Mouse (Mus musculus) frontal cortex, adult 2 months (tissue): ENCODE results near the gene Kansl2. TPM values are rescaled to one million over a fixed set of nuclear protein-coding genes. Genes with fewer than 3 reads are reported as not detected.

Experiments
- DNase-seq, 2 experiments: peaks; one replicate each; pipeline ENCODE4 v3.0.0; 2022; ENCODE audit warnings: low spot score in 1 of 2; ENCODE audit errors: extremely low spot score in 1 of 2
- polyA plus RNA-seq: library from polyadenylated mRNA; depleted of rRNA; stranded (reverse); fragments of >200 nt; gene quantifications from 2 replicates; pipeline ENCODE4 v1.2.3, GENCODE M21; 2012; rRNA removed

The Kansl2 gene
- polyA plus RNA-seq, result 54.4 and 56.4 TPM in 2 replicates

DNA sequence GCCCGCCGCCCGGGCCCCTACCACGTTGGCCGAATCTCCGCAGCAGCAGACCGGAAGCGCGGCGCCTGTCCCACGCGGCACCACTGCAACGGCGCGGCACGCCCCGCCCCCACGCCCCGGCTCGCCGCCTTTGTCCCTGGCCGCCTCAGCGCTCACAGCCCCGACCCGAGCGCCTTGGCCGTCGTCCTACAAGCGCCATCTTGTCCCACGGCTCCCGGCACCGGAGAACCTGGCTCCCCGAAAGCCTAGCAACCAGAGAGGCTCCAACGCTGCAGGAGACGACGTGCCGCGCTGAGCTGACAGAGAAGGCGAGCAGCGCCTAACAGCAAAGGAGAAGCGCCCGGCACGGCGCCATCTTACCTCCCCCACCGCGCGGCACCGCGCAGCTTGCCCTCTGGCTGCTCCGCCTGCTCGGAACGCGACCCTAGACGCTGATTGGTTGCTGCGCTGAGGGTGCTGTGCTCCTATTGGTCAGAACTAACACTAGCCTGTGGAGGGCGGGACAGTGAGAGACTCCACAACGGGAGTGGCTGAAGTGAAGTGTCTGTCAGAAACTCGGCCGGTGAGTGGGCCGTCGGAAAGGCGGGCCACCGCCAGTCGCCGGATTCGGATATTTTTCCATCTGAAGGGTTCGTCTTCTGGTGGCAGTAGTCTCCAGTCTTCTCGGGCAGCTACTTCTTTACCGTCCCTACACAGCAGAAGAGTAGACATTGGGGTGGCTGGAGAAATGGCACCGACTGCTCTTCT is at the start of gene Kansl2:
Kansl2 (minus strand) TSS at position 384 of the 747 bp plus-strand sequence.
- DNase-seq, result peak; percentile 98 to 99

DNA sequence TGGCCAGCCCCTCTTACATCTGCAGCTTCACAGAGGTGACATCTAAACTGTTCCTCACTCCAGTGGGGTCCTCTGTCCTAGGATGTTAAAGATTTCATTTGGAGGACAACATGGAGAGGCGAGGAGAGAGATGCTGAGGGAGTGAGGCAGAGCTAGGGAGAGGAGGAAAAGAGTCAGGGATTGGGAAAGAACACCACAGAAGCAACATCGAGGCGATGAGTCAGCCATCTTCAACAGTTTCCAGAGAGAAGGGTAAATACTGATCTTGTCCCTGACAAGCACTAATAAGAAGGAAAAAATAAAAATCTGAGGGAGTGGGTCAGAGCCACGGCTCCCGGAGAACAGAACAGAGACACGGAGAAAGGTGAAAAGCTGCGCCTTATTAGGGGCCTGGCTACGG is 48.9 kb upstream of the Kansl2 start:
- DNase-seq, result no peak

DNA sequence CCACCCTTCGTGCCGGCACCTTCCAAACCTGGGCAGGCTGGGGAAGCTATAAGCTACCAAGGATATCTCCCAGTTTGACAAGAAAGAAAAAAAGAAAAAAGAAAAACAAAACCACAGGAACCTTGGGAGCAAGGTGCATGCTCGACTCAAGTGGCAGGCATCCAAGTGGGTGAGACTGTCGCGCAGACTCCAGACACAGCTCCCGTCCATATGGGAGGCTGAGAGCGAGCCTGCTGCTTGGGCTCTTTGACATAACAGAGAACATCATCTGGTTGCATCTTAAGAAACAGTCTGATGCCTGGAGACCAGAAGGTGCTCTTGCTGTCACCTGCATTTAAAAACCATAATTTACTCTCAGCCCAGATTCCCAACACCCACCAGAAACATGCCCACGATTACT is 48.3 kb upstream of the Kansl2 start:
- peak in 1 of 2 experiments; percentile 27 for DNase-seq

DNA sequence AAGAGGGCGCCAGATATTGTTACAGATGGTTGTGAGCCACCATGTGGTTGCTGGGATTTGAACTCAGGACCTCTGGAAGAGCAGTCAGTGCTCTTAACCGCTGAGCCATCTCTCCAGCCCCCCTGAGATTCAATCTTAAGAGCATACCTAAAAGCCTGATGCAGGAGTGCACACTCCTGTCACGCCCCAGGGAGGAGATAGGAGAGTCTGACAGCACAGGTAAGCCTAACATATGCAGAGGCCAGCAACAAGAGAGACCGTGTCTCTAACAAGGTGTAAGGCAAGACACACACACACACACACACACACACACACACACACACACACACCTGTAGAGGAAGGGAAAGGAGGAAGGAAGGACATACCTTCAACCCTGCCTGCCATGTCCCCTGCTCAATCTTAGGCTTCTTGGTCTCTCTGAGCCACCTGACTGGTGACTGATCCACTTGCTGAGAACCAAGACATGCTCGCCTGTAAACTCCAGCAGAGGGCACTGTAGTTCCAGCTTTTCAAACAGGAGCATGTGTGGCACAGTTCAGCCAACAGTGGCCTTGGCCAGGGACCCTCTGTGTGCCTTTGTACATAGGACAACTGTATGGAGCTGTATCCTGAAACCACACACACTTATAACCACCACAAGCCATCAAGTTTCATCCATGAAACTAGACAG is 45.9 kb upstream of the Kansl2 start:
- peak; percentile 69 to 91 for DNase-seq

DNA sequence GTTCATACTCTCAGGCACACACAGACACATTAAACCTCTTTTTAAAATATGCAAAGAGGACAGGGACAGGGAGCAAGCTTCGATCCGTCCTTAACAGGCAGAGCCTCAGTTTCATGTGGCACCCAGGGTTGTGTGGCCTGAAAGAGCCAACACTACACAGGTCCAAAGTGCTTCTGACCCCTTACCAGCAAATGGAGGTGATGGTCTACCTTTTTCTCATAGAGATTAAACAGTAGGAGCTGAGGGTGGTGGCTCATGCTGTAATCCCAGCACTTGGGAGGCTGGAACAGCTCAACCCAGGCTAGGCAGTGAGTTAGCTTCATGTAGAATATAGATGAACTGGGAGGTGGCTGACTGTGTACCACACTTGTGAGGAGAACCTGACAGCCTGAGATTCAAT is 45.2 kb upstream of the Kansl2 start:
- DNase-seq, result no peak

DNA sequence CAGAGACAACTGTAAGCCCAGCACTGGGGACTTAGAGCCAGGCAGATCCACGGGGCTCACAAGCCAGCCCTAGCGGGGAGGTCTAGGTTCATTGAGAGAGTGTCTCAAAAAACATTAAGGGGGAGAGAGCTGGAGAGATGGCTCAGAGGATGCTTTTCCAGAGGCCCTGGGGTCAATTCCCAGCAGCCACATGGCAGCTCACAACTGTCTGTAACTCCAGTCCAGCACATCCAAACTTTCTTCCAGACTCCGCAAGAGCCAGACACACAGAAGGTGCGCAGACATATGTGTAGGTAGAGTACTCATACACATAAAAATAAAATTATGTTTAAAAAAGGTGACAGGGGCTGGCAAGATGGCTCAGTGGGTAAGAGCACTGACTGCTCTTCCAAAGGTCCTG is 39.2 kb upstream of the Kansl2 start:
- no peak for DNase-seq

DNA sequence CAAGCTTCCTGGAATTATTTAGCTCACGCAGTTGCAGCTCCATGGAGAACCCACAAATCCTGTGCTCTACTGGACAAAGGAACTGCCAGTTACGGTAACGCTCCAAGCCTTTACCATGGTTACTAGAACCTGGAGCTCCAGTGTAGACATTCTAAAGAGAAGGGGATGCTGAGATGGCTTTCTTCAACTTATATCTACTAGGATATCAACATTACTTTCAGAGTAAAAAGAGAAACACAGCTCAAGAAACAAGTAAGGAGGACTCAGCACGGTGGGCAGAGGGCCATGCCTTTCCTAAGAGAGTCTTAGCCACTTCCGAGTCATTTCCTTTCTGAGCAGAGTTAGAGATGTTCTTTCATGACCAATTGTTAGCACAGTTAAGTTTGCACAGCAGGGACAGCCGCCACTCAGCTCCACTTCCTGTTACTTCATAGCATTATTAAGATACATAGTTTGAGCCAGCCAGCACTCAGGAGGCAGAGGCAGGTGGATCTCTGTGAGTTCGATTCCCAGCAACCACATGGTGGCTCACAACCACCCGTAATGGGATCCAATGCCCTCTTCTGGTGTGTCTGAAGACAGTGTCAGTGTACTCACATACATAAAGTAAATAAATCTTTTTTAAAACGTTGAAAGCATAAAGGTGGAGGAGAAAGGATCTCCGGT is 36.9 kb upstream of the Kansl2 start, which contains the start of the genes Ccnt1 and 4930415O20Rik:
Ccnt1 (minus strand) TSS at position 51 of the 666 bp plus-strand sequence.
4930415O20Rik (plus strand) TSS at position 132 of the 666 bp plus-strand sequence.
- no peak for DNase-seq

DNA sequence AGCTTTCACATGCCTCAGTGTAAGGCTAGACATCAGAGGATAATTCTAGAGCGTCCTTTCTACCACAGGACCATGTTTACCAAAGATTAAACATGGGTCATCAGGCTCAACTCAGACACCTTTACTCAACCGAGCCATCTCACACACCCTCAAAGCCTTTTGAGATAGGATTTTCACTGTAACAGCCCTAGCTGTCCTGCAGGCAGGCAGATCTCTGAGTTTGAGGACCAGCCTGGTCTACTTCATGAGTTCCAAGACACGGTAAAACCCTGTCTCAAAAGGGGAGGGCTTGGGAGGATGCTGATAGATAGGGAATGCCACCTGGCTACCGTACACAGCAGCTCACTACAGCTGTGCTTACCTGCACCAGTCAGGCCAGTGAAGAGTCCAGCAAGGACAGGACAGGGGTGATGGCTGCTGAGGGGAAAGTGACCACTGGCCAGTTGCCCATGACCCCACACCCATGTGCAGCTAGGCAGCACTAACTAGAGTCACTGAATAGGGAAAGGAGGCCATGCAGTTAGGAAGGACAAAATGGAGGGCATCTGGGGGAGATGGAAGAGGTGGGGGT is 35.8 kb upstream of the Kansl2 start:
- no peak for DNase-seq

DNA sequence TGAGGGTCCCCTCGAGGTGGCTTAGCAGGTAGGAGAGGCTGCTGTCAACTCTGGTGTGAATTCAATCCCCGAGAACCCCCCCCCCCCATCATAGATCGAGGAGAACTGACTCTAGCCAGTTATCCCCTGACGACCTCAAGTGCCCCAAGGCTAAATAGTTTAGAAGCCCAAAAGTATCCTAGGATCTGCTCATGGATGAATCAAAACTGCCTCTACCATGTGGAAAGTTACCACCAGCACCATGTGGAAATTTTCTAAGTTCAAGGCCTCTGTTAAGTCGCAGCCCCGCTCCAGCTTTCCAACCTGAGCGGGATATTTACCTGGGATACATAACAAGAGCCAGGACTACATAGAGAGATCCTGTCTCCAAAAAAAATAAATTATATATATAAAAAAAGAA is 35.2 kb upstream of the Kansl2 start:
- no peak for DNase-seq

DNA sequence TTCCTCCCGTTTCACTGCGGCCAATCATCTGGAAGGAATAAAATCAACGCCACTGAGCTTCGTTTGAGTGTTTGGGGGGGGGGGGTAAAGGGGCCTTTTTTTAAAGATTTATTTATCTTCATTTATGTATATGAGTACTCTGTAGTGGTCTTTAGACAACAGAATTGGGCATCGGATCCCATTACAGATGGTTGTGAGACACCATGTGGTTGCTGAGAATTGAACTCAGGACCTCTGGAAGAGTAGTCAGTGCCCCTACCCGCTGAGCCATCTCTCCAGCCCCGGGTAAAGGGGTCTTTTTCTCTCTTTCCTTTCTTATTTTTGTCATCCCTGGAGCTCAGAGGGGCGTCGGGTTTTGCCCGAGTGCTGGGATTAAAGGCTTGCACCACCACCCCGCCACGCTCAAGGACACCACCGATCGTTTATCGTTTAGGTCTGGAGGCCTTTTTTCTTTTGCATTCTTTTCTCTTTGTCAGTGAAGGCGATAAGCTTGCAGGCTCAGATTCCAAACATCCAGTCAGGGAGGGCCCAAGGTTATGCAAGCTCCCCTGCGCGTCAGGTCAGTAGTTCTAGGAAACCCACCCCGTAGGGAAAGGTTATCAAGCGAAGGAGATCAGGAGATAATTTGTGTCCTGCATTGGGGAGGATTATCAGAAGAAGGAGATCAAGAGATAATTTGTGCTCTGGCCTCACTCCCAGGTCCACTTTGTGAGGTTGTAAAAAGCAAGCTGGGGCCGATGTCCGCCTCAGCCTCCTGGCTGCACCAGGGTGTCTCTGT is 34.4 kb upstream of the Kansl2 start:
- DNase-seq, result peak in 1 of 2 experiments; percentile 16

DNA sequence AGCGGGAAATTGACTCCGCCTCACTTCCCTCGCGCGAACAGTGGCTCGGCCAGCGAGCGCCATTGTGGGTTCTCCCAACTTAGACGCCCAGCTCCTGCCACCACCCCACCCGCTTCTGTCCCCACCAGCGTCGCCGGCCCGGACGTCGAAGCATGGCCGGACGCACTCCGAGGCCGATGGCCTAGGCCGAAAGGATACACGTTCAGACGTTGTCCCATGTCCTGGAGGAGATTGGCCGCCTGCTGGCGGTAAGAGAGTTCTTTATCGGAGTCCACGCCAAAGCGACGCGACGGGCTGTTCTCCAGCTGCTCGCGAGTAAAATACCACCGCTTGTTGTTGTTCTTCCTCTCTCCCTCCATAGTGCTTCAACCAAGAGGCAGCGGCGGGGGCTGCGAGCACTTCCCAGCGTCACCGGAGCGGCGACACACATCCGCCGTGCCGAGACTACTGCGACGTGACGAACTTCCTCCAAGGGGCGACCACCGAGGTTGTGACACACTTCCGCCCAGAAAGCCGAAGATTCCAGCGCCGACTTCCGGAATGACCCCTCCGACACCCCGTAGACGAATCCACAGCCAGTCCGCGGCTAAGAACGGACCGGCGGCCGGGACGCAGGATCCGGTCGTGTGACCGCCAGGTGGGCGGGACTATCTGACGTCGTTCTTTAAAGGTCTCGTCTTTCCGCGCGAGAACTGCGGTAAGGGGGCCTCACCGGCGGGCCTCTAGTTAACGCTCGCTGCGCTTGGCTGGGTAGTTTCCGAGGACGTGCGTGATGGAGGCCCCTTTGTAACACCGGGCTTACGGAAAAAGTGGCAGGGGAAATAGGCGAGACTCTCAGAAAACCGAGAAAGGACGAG is 33.4 kb upstream of the Kansl2 start:
- peak; percentile 99 to 100 for DNase-seq

DNA sequence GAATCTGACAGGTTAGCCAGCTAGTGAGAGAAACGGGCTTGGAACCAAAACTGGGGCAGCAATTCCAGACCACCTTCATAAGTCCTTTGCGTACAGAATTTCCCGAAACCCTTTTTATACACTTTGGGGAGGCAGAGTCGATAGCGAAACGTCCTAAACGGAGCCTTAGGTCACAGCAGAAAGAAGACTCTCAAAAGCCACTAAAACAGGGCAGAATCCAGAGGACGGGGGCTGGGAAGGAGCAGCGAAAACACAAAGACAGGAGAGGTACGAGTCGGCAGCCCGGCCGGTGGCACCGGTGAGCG is 32.9 kb upstream of the Kansl2 start:
- no peak for DNase-seq

DNA sequence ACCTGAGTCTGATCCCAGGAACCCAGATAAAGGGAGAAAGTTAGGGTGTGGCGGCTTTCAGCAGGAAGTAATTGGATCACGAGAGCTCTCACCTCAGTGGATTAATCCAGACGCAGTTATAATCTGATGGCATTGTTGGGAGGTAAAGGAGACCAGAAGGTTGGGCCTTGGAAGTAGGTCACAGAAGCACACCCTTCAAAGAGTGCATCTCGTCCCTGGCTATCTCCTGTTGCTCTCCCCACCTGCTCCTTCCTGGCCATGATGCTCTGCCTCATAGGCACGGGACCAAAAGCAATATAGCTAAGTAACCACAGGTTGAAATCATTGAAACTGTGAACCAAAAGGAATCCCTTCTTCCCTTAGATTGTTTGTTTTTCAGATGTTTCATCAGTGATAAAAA is 23.1 kb upstream of the Kansl2 start:
- no peak for DNase-seq

DNA sequence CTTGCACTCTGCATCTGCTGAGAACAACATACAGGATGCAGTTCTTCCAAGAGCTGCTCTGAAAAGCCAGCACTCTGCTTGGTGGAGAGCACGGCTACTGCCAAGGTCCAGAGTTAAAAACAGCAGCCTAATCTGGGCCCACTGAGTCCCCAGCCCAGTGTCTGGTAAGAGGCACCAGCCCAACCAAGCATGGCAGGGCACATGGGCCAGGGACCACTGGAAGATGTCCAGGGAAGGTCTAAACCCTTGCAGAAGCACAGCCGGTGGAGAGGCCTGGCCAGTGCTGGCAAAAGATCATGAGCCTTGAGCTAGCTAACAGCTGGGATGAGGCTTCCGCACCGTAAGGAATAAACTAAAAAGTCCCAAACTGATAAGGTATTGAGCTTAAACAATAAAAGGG is 21.8 kb upstream of the Kansl2 start:
- no peak for DNase-seq

DNA sequence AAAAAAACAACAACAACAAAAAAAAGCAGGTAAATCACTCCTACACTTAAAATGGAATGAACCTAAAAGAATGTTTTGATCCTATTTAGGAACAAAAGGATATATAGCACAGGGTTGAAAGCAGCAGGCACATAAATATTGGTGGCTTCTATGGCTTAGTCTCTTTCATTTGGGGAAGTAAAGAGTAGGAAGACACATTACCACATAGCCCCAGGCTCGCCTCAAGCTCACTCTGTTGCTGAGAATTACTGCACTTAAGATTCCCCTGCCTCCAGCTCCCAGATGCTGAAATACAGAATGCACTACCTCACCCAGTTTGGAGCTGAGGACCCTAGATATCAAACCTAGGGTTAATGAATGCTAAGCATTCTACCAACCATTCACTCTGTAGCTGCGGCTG is 18.7 kb upstream of the Kansl2 start:
- no peak for DNase-seq

DNA sequence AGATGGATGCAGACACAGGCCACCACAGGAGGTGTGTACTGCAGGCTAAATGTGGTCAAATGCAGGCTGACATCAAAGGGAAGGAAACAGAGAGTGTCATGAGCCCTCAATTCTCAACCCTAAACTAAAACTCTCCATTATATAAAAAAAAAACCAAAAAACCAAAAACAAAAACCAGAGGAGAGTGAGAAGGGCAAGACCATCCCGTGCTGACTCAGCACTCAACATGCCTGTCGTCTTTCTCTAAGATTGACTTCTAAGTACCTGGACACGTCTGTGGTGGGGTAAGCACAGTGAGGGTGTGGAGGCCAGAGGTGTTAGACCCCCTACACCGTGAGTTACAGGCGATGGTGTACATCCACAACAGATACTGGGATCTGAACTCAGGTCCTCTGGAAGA is 12.8 kb upstream of the Kansl2 start:
- no peak for DNase-seq

DNA sequence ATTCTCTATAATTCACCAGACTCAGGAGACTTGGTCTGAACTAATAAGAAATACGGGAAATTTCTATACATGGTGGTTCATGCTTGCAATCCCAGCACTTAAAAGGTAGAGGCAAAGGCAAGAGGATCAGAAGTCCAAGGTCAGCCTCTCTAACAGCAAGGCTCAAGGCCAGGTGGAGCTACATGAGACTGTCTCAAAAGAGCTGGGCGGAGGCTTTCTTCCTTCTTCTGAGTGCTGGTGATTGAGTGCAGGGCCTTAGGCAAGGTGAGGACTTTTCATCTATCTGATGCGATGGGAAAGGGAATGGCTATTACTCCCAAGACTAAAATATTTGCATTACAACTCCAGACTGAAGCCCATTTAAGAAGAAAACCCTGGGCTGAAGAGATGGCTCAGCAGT is 11.1 kb upstream of the Kansl2 start:
- DNase-seq, result no peak

DNA sequence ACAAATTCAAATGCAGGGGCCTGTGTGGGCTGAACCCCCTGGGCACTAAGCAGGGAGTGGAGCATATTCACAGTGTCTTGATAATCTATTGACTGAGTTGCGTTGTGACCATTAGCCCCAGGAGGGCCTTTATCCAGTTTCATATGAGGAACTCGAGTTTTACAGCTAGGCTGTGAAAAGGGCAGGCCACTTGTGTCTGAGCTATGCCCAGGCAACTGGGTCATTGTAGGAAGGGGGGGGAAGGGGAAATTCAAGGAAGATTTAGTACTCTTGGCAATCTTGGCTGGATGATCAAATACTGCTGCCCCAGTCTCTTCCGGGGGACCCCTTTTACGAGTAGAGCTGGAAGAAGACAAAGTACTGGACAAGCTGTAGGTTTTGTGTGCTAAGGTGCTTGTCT is 9.3 kb upstream of the Kansl2 start:
- no peak for DNase-seq

DNA sequence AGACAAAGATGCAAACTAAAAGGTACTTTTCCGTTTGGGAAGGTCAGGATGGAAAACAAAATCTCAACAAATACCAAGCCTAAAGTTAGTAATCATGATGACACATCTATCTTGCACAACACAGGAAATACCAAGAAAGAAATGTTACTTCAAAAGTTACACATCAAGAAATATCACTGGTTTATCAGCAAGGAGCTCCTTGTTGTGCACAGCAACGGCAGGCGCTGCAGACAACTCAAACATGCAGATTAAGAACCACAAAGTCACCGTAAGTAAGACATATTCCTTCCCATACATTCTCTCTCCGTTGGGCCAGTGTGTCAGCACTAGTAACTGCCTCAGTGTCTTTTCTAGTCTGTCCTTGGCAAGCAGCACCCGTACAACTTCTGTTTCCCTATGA is 7.0 kb upstream of the Kansl2 start:
- no peak for DNase-seq

DNA sequence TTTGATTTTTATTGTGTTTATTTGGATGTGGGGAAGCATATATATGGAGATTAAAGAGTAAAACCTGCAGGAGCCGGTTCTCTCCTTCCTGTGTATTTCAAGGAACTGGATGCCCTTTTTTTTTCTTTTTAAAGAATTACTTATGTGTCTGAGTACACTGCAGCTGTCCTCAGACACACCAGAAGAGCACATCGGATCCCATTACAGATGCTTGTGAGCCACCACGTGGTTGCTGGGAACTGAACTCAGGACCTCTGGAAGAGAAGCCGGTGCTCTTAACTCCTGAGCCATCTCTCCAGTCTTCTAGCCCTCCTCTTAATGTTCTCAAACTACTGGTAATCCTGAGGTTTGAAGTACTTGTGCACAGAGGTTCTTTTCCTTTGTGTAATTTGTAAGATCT is 3.9 kb upstream of the Kansl2 start:
- no peak for DNase-seq
